Mouse (Mus musculus) brain, embryonic 14.5 days (tissue): ENCODE results near the gene Kcnh1. TPM values are rescaled to one million over a fixed set of nuclear protein-coding genes. Genes with fewer than 3 reads are reported as not detected.

Experiments
- DNase-seq: peaks from one replicate; pipeline ENCODE4 v3.0.0-alpha.2; 2011; ENCODE audit warnings: low read depth
- CTCF ChIP-seq: fragments of 200-500 bp; IDR thresholded peaks from 2 replicates; pipeline ENCODE4 v1.5.1; 2012; ENCODE audit warnings: inconsistent platforms, mild to moderate bottlenecking, moderate library complexity, borderline replicate concordance; ENCODE audit not compliant: insufficient read depth, insufficient read length; ENCODE audit errors: extremely low read depth
- POLR2A ChIP-seq: fragments of 200-500 bp; IDR thresholded peaks from 2 replicates; pipeline ENCODE4 v1.6.1; 2012; ENCODE audit warnings: mild to moderate bottlenecking, inconsistent platforms, borderline replicate concordance; ENCODE audit not compliant: poor library complexity, insufficient read depth, insufficient read length, severe bottlenecking; ENCODE audit errors: extremely low read depth
- polyA plus RNA-seq: library from polyadenylated mRNA; depleted of rRNA; stranded (reverse); fragments of >200 nt; gene quantifications from 2 replicates; pipeline ENCODE4 v1.2.3, GENCODE M21; 2012; rRNA removed

The Kcnh1 gene
- 1.8 and 3.3 TPM in 2 replicates for polyA plus RNA-seq

DNA sequence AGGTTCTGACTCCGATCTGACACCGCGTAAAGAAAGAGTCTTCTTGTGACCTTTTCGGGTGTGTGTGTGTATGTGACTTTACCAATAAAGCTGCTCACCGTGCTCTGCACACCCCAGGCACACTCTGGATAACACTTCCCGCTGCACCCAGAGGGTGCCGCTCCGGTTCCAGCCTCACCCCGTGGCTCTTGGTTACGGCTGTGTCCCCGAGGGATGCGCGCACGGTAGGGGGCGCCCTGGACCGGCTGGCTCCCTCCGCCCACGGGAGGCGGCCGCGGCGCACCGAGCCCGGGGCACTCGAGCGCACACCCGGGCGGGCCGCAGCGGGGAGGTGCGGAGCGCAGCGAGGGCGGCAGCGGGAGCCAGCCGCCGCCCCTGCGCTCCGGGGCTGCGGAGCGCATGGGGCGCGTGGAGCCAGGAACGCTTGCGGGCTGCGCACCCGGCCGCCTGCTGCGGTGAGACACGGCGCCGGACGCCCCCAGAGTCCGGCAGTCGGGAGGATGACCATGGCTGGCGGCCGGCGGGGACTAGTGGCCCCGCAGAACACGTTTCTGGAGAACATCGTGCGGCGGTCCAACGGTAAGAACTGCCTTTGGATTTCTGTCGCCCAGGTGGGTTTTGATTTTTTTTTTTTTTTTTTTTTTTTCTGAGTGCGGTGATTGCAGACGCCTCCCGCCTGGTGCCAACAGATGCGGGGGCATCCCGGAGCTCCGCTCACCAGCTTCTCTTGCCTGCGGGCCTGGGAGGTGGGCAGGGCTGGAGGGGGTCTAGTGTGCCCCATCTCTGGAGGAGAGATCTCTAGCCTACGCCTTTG, at the start of gene Kcnh1:
TSS of gene Kcnh1 (plus strand) at position 267 of the 814 bp plus-strand sequence.
- peak; percentile 89 for DNase-seq
- no peak for TF ChIP-seq POLR2A
- TF ChIP-seq CTCF = peak; percentile 83

DNA sequence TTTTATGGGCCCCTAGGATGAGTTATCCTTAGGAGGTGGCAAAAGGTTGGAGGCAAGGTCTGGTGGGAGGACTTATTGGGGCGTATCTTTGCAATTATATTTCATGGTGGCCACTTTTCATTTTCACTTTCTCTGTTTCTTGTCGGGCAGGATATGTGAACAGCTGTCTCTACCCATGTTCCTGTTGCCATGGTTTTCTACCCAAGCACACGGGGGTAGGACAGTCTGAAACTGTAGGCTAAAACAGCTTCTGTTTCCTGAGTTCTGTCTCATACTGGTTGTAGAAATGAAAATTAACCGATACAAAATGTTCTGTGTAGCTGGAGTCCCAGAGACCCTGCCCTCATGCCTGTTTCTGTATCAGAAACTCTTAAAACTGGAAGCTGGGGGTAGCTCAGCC, 39.4 kb upstream of the Kcnh1 start:
- DNase-seq = no peak
- no peak for TF ChIP-seq POLR2A
- TF ChIP-seq CTCF = no peak

- TF ChIP-seq POLR2A (no peak), CTCF (no peak)
- no peak for DNase-seq
These were observed 19.1 kb upstream of the Kcnh1 start for GRCm38 (mm10) chr1:192171477-192171876.

DNA sequence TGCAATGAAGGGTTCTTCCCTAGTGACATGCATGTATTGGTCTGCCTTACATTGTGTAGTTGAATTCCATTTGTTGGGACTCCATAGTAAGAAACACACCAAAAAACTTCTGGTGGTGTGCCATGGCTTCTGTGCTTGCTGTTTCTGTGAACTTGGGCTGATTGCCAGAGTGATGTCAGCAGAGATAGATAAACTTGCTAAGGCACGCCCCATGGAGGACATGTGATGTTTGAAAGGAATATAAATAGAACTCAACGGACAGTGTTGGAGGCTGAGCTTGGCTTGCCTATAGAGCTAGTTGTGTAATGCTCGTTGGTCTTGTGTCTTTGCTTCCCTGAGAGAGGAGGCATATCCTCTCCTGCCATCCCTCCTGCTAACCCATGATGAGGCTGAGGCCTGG, 10.7 kb upstream of the Kcnh1 start:
- TF ChIP-seq POLR2A (no peak), CTCF (no peak)
- no peak for DNase-seq

- DNase-seq = no peak
- no peak for TF ChIP-seq CTCF
- no peak for TF ChIP-seq POLR2A
These were observed 8.8 kb upstream of the Kcnh1 start for GRCm38 (mm10) chr1:192181696-192182257.

GRCm38 (mm10) chr1:192189056-192189455, 1.5 kb upstream of the Kcnh1 start:
- peak; percentile 92 for DNase-seq
- TF ChIP-seq CTCF (peak; percentile 67; the same call in 1 of the 2 replicates), POLR2A (no peak)

DNA sequence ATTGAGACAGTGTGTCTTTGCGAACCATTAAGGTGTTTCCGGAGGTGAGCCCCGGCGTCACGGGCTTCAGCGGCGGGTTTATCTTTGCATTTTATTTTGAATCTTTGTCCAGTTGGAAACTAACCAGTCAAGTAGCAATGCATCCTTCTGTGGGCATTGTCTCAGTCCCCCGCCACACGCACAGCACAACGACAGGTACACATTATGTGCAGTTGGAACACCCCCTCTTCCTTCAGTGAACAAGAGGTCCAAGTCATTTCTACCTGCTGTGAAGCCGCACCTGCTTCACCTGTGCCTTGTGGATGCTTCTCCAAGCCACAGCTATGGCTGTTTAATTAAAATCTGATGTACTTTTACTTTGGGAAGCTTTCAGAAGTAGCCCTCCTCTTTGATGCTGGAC, 803 bp upstream of the Kcnh1 start:
- no peak for TF ChIP-seq CTCF
- TF ChIP-seq POLR2A = no peak
- DNase-seq = no peak

- TF ChIP-seq CTCF = no peak
- TF ChIP-seq POLR2A = no peak
- peak; percentile 20 for DNase-seq
These were observed 707 bp downstream of the Kcnh1 start for GRCm38 (mm10) chr1:192191322-192191639.

- TF ChIP-seq POLR2A = no peak
- TF ChIP-seq CTCF = no peak
- DNase-seq = no peak
These were observed 1.3 kb downstream of the Kcnh1 start for GRCm38 (mm10) chr1:192191859-192192258.

GRCm38 (mm10) chr1:192192710-192193109, 2.1 kb downstream of the Kcnh1 start:
- TF ChIP-seq POLR2A = no peak
- TF ChIP-seq CTCF = no peak
- no peak for DNase-seq

GRCm38 (mm10) chr1:192193656-192194055, 3.1 kb downstream of the Kcnh1 start:
- DNase-seq = peak; percentile 32
- TF ChIP-seq CTCF (no peak), POLR2A (no peak)

DNA sequence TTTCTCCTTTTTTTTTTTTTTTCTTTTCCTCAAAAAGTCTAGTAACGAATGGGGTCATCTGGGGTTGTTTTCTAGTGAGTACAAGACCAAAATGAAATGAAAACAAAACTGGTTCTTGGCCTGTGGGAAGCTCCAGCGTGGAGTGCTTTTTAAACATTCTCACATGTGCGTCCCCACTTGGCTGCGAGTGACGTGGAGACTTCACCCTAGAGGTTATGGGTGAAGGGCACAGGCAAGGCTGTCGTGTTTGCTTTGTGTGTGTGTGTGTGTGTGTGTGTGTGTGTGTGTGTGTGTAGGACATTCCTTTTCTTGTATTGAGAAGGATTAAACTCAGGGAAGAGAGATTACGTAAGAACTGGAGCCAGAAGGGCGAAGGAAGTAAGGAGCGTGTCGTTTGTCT, 6.9 kb downstream of the Kcnh1 start:
- no peak for DNase-seq
- no peak for TF ChIP-seq CTCF
- no peak for TF ChIP-seq POLR2A
